9 mouse cellular contexts compared by ENCODE assay signal in the genomic region with DNA sequence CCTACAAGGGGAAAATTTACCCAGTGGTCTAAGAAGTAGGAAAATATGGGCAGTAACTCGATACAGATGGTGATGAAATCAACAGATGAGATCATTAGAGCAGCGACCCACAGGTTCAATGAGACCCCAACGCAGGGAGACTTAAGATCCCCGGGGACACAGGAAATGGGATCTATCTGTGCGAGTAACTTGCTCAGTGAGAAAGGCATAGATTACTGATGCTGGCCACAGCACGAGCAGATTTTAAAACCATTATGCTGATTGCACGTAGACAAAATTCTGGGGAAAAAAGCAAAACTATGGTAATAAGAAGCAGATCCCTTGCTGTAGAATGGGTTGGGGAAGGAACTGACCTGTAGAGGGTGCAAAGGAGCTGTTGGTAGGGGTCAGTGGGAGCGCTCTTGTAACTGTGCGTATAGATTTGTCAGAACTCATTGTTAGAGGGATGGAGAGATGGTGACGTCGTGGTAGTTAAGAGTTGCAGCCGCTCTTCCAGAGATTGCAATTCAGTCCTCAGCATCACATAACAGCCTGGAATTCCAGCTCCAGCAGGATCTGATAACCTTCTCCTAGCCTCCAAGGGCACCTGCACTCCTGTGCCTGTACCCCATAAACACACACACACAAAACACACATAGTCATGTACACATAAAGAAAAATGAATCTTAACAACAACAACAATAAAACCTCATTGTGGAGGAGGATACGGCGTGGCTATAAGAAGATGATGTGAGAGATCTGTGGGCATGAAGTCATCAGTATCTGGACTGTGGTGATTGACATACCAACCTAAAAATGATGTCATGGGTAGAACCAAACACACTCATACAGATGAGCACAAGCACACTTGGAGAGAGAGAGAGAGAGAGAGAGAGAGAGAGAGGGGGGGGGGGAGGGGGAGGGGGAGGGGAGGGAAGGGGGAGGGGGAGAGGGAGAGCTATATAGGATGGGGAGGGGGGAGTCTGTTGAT.
DNase-seq lines count a peak whose midpoint lies in the region; ATAC-seq and TF ChIP-seq lines count a peak whose summit lies in the region.
"Had no signal": no experiment of that assay in that cellular context is flagged by ENCODE, and none has a peak within 500 bp of the region (broad histone marks: within the 10 kb centered on the region; RNA-seq: fewer than 3 reads in every experiment).

No protein-coding gene starts in this region.

- no peak for TF ChIP-seq POLR2A in heart, adult 2 months (IDR thresholded peaks at IDR 0.05; ENCODE audit: insufficient read depth, low read depth, low read length)

- 36% methylated on average over 14 of the region's 14 CpGs for WGBS in heart, adult 2 months
- 32% methylated on average over 14 of the region's 14 CpGs for WGBS in forebrain, embryonic 14.5 days
- WGBS in limb, embryonic 15.5 days = 19% methylated on average over 14 of the region's 14 CpGs

- no peak overlapping the region for H3K9ac ChIP-seq in heart, adult 2 months (ENCODE audit: low read depth, low read length)
- no peak overlapping the region for H3K9ac ChIP-seq in forebrain, embryonic 14.5 days (ENCODE audit: low read length)
- no peak overlapping the region for H3K9ac ChIP-seq in limb, embryonic 15.5 days
- H3K9ac ChIP-seq: heart, embryonic 15.5 days had no signal

- ATAC-seq in forebrain, embryonic 14.5 days = peak; percentile 76; the same call in 1 of the 2 replicates
- peak; percentile 66; the same call in 1 of the 2 replicates for ATAC-seq in limb, embryonic 15.5 days (ENCODE audit: insufficient number of reproducible peaks, low FRiP score, low TSS enrichment, low read depth)

- H3K79me2 ChIP-seq in heart, adult 2 months (replicated peaks; ENCODE audit: control insufficient read depth, insufficient read depth, low read length) = no peaks in the 10 kb centered on the region

- no peak overlapping the region for H3K27ac ChIP-seq in heart, adult 2 months
- H3K27ac ChIP-seq in forebrain, embryonic 14.5 days (ENCODE audit: low read depth, low read length) = no peak overlapping the region
- H3K27ac ChIP-seq in limb, embryonic 15.5 days = peak overlapping the region; percentile 80
- H3K27ac ChIP-seq: heart, embryonic 15.5 days had no signal

- intact Hi-C loops in heart, adult 2 months (cut with DNase I) = loop anchor here (2.0 kb wide), 1 partner anchor 42 kb away; no protein-coding TSS in a partner anchor

- no peak for TF ChIP-seq EP300 in heart, adult 2 months (IDR thresholded peaks at IDR 0.05; ENCODE audit: insufficient read depth, low read depth, low read length)

- no peaks in the 10 kb centered on the region for H3K36me3 ChIP-seq in heart, adult 2 months (ENCODE audit: control insufficient read depth, insufficient read depth, low read length)
- no peaks in the 10 kb centered on the region for H3K36me3 ChIP-seq in forebrain, embryonic 14.5 days (ENCODE audit: control insufficient read depth, insufficient read depth, low read length)
- no peaks in the 10 kb centered on the region for H3K36me3 ChIP-seq in limb, embryonic 15.5 days
- H3K36me3 ChIP-seq: heart, embryonic 15.5 days had no signal

- H3K9me3 ChIP-seq in forebrain, embryonic 14.5 days (replicated peaks; ENCODE audit: control insufficient read depth, low read length) = no peaks in the 10 kb centered on the region
- no peaks in the 10 kb centered on the region for H3K9me3 ChIP-seq in limb, embryonic 15.5 days
- H3K9me3 ChIP-seq: heart, embryonic 15.5 days had no signal

- no peak overlapping the region for H3K4me3 ChIP-seq in heart, adult 2 months
- H3K4me3 ChIP-seq in forebrain, embryonic 14.5 days (ENCODE audit: low read depth, low read length) = no peak overlapping the region
- H3K4me3 ChIP-seq in limb, embryonic 15.5 days = no peak overlapping the region
- H3K4me3 ChIP-seq: heart, embryonic 15.5 days had no signal

- no peak for DNase-seq in heart, adult 2 months
- DNase-seq in heart, adult 9 months (ENCODE audit: low spot score in 2 of 2) = no peak
- peak; percentile 26 for DNase-seq in Muller cell, postnatal 12 days (ENCODE audit: inconsistent ontology term)
- DNase-seq in forebrain, embryonic 14.5 days (ENCODE audit: low spot score) = peak; percentile 75
- DNase-seq in yolk sac, embryonic 10.5 days (ENCODE audit: low spot score) = peak; percentile 31
- DNase-seq in urinary bladder, postnatal 14 days (ENCODE audit: low spot score) = no peak
- no peak for DNase-seq in ovary, postnatal 10 days (ENCODE audit: low spot score)

- H3K4me2 ChIP-seq in forebrain, embryonic 14.5 days (ENCODE audit: low read length) = no peak overlapping the region
- no peak overlapping the region for H3K4me2 ChIP-seq in limb, embryonic 15.5 days
- H3K4me2 ChIP-seq: heart, embryonic 15.5 days had no signal

- TF ChIP-seq CTCF in heart, adult 2 months (IDR thresholded peaks at IDR 0.05) = peak; percentile 69

- no peaks in the 10 kb centered on the region for H3K27me3 ChIP-seq in heart, adult 2 months (ENCODE audit: control insufficient read depth, insufficient read depth, low read length)
- H3K27me3 ChIP-seq in forebrain, embryonic 14.5 days (replicated peaks; ENCODE audit: control insufficient read depth, insufficient read depth, low read length) = no peaks in the 10 kb centered on the region
- 0 out of 2 replicates have a peak, but pooled peaks cover 3% of the 10 kb centered on the region for H3K27me3 ChIP-seq in limb, embryonic 15.5 days
- H3K27me3 ChIP-seq: heart, embryonic 15.5 days had no signal

- H3K4me1 ChIP-seq in heart, adult 2 months (ENCODE audit: control insufficient read depth, insufficient read depth, low read length) = no peaks in the 10 kb centered on the region
- peaks cover 16% of the 10 kb centered on the region for H3K4me1 ChIP-seq in forebrain, embryonic 14.5 days (ENCODE audit: control insufficient read depth, insufficient read depth, low read length)
- H3K4me1 ChIP-seq in limb, embryonic 15.5 days = peaks cover 29% of the 10 kb centered on the region

Comparison
In these comparisons a context has a peak if more than half of its experiments do, and no peak if none do; other contexts are left out.
1. DNase-seq: peak in Muller cell, postnatal 12 days (single experiment), forebrain, embryonic 14.5 days (single experiment) and yolk sac, embryonic 10.5 days (single experiment); none in heart, adult 2 months (0 of 2), heart, adult 9 months (0 of 2), urinary bladder, postnatal 14 days (single experiment) and ovary, postnatal 10 days (single experiment).